ENCODE assay signal across 31 mouse cellular contexts in genomic region chr12:72785183-72785930, GRCm38 (mm10). TPM values are rescaled to one million over a fixed set of nuclear protein-coding genes. Genes with fewer than 3 reads are reported as not detected.
DNase-seq lines count a peak whose midpoint lies in the region; ATAC-seq lines count a peak whose summit lies in the region.
"Had no signal": no experiment of that assay in that cellular context is flagged by ENCODE, and none has a peak within 500 bp of the region (broad histone marks: within the 10 kb centered on the region; RNA-seq: fewer than 3 reads in every experiment).

No protein-coding gene starts in this region.

- no peaks in the 10 kb centered on the region for H3K9me3 ChIP-seq in kidney, embryonic 14.5 days (ENCODE audit: control insufficient read depth, low read length)
- H3K9me3 ChIP-seq in liver, embryonic 16.5 days (replicated peaks; ENCODE audit: control insufficient read depth, low read length): no peaks in the 10 kb centered on the region
- H3K9me3 ChIP-seq in liver, embryonic 11.5 days (ENCODE audit: control insufficient read depth, low read length): no peaks in the 10 kb centered on the region
- H3K9me3 ChIP-seq in midbrain, embryonic 13.5 days: no peaks in the 10 kb centered on the region
- H3K9me3 ChIP-seq: embryonic facial prominence, embryonic 13.5 days; forebrain, embryonic 10.5 days; forebrain, embryonic 15.5 days; heart, embryonic 12.5 days; liver, embryonic 13.5 days; midbrain, embryonic 15.5 days; neural tube, embryonic 15.5 days had no signal

- no peak overlapping the region for H3K4me2 ChIP-seq in kidney, embryonic 14.5 days (replicated peaks; ENCODE audit: low read depth, low read length)
- no peak overlapping the region for H3K4me2 ChIP-seq in liver, embryonic 16.5 days (ENCODE audit: low read depth, low read length)
- H3K4me2 ChIP-seq in liver, embryonic 11.5 days: no peak overlapping the region
- no peak overlapping the region for H3K4me2 ChIP-seq in midbrain, embryonic 13.5 days (replicated peaks)
- H3K4me2 ChIP-seq: embryonic facial prominence, embryonic 13.5 days; forebrain, embryonic 15.5 days; heart, embryonic 12.5 days; hindbrain, embryonic 14.5 days; liver, embryonic 13.5 days; lung, embryonic 14.5 days; midbrain, embryonic 15.5 days; neural tube, embryonic 15.5 days had no signal

- H3K4me1 ChIP-seq in kidney, embryonic 14.5 days (ENCODE audit: control insufficient read depth, insufficient read depth, low read length): no peaks in the 10 kb centered on the region
- peaks cover 5% of the 10 kb centered on the region for H3K4me1 ChIP-seq in liver, embryonic 16.5 days (ENCODE audit: control insufficient read depth, low read depth, low read length)
- peaks cover 6% of the 10 kb centered on the region for H3K4me1 ChIP-seq in liver, embryonic 11.5 days (replicated peaks; ENCODE audit: control insufficient read depth, insufficient read depth, low read length)
- no peaks in the 10 kb centered on the region for H3K4me1 ChIP-seq in midbrain, embryonic 13.5 days (replicated peaks)
- H3K4me1 ChIP-seq: embryonic facial prominence, embryonic 13.5 days; forebrain, embryonic 10.5 days; forebrain, embryonic 15.5 days; heart, embryonic 12.5 days; midbrain, embryonic 15.5 days; neural tube, embryonic 15.5 days had no signal

- H3K27me3 ChIP-seq in kidney, embryonic 14.5 days (ENCODE audit: control insufficient read depth, insufficient read depth, low read length): no peaks in the 10 kb centered on the region
- no peaks in the 10 kb centered on the region for H3K27me3 ChIP-seq in liver, embryonic 16.5 days (ENCODE audit: control insufficient read depth, insufficient read depth, low read depth, low read length)
- no peaks in the 10 kb centered on the region for H3K27me3 ChIP-seq in liver, embryonic 11.5 days (replicated peaks; ENCODE audit: control insufficient read depth, insufficient read depth, low read length)
- H3K27me3 ChIP-seq in midbrain, embryonic 13.5 days: no peaks in the 10 kb centered on the region
- H3K27me3 ChIP-seq: CH12.LX; embryonic facial prominence, embryonic 13.5 days; forebrain, embryonic 15.5 days; heart, embryonic 12.5 days; liver, embryonic 13.5 days; midbrain, embryonic 15.5 days; neural tube, embryonic 15.5 days had no signal

- H3K36me3 ChIP-seq in kidney, embryonic 14.5 days (ENCODE audit: control insufficient read depth, insufficient read depth, low read length): peaks cover 25% of the 10 kb centered on the region
- H3K36me3 ChIP-seq in liver, embryonic 16.5 days (ENCODE audit: control insufficient read depth, insufficient read depth): peaks cover 10% of the 10 kb centered on the region; the same call in 1 of the 2 replicates
- H3K36me3 ChIP-seq in liver, embryonic 11.5 days (ENCODE audit: control insufficient read depth, insufficient read depth, low read length): peaks cover 3% of the 10 kb centered on the region; the same call in 1 of the 2 replicates
- peaks cover 31% of the 10 kb centered on the region for H3K36me3 ChIP-seq in midbrain, embryonic 13.5 days

- H3K27ac ChIP-seq in kidney, embryonic 14.5 days (ENCODE audit: low read depth, low read length): no peak overlapping the region
- no peak overlapping the region for H3K27ac ChIP-seq in liver, embryonic 16.5 days (ENCODE audit: low read length)
- H3K27ac ChIP-seq in liver, embryonic 11.5 days (ENCODE audit: low read depth, low read length): no peak overlapping the region
- no peak overlapping the region for H3K27ac ChIP-seq in midbrain, embryonic 13.5 days
- H3K27ac ChIP-seq: embryonic facial prominence, embryonic 13.5 days; forebrain, embryonic 10.5 days; forebrain, embryonic 15.5 days; heart, adult 2 months; hindbrain, embryonic 14.5 days; liver, embryonic 13.5 days; midbrain, embryonic 15.5 days; neural tube, embryonic 15.5 days had no signal

- ATAC-seq in kidney, embryonic 14.5 days (ENCODE audit: low FRiP score, low TSS enrichment): no peak
- 0 out of 2 replicates have a peak, but pooled peaks have one; percentile 40 for ATAC-seq in liver, embryonic 16.5 days (ENCODE audit: low read depth)
- no peak for ATAC-seq in liver, embryonic 11.5 days (replicated peaks; ENCODE audit: low FRiP score)
- ATAC-seq in granulocyte monocyte progenitor cell, adult 5-6 weeks (replicated peaks; ENCODE audit: poor library complexity, severe bottlenecking): no peak
- ATAC-seq in midbrain, embryonic 13.5 days: no peak
- ATAC-seq: activated CD4-positive, CD25-positive, alpha-beta regulatory T cell, adult 4 months; forebrain, embryonic 15.5 days; midbrain, embryonic 15.5 days had no signal

- peak; percentile 60 for DNase-seq in kidney, adult 11 months
- DNase-seq in liver, embryonic 11.5 days (ENCODE audit: low spot score): no peak
- peak; percentile 52 for DNase-seq in kidney, postnatal 14 days
- no peak for DNase-seq in cerebellum, postnatal 4 days (ENCODE audit: low spot score in 2 of 2)
- DNase-seq: adrenal gland, adult 2 months; adrenal gland, postnatal 36 days; cerebellum, adult 9-10 months; cerebellum, postnatal 36 days; gastrocnemius, postnatal 36 days; heart, adult 2 months; layer of hippocampus, adult 9-11 months; liver, embryonic 13.5 days; lung, embryonic 14.5 days; lung, postnatal 14 days; right cerebral cortex, postnatal 25 days; spleen, adult 18-20 months; thymus, adult 18-20 months; thymus, postnatal 25 days had no signal

- H3K4me3 ChIP-seq in kidney, embryonic 14.5 days (ENCODE audit: low read length): no peak overlapping the region
- H3K4me3 ChIP-seq in liver, embryonic 16.5 days (ENCODE audit: low read depth, low read length): no peak overlapping the region
- no peak overlapping the region for H3K4me3 ChIP-seq in liver, embryonic 11.5 days (ENCODE audit: low read depth, low read length)
- H3K4me3 ChIP-seq in midbrain, embryonic 13.5 days (replicated peaks): no peak overlapping the region
- H3K4me3 ChIP-seq: embryonic facial prominence, embryonic 13.5 days; forebrain, embryonic 10.5 days; forebrain, embryonic 15.5 days; heart, adult 2 months; heart, embryonic 12.5 days; liver, embryonic 13.5 days; midbrain, embryonic 15.5 days; neural tube, embryonic 15.5 days had no signal

- no peak overlapping the region for H3K9ac ChIP-seq in kidney, embryonic 14.5 days (ENCODE audit: low read depth, low read length)
- H3K9ac ChIP-seq in liver, embryonic 16.5 days (ENCODE audit: low read depth, low read length): no peak overlapping the region
- H3K9ac ChIP-seq in liver, embryonic 11.5 days (ENCODE audit: low read depth, low read length): no peak overlapping the region
- H3K9ac ChIP-seq in midbrain, embryonic 13.5 days (replicated peaks): no peak overlapping the region
- H3K9ac ChIP-seq: embryonic facial prominence, embryonic 13.5 days; forebrain, embryonic 15.5 days; heart, embryonic 12.5 days; hindbrain, embryonic 14.5 days; liver, embryonic 13.5 days; lung, embryonic 14.5 days; midbrain, embryonic 15.5 days; neural tube, embryonic 15.5 days had no signal

- WGBS in kidney, embryonic 14.5 days: 95% methylated on average over 6 of the region's 6 CpGs
- WGBS in liver, embryonic 16.5 days (ENCODE audit: insufficient replicate concordance): 72% methylated on average over 6 of the region's 6 CpGs
- 84% methylated on average over 6 of the region's 6 CpGs for WGBS in liver, embryonic 11.5 days
- 96% methylated on average over 6 of the region's 6 CpGs for WGBS in midbrain, embryonic 13.5 days

RNA-seq across cellular contexts. Expression of gene Ppm1a, which starts 28.1 kb away (rescaled TPM):
- 58.2 and 73.8 TPM in 2 replicates for polyA plus RNA-seq in kidney, embryonic 14.5 days (2014; fragmentation: Nextera tagmentation; extraction: Ambion mirVana)
- polyA plus RNA-seq in liver, embryonic 16.5 days (2015; fragmentation: Nextera tagmentation; extraction: Ambion mirVana): 11.0 and 12.1 TPM in 2 replicates
- polyA plus RNA-seq in liver, embryonic 11.5 days (2014; fragmentation: Nextera tagmentation; extraction: Ambion mirVana): 46.4 and 48.8 TPM in 2 replicates
- total RNA-seq in granulocyte monocyte progenitor cell, adult 5-6 weeks (2014; fragmentation: Nextera tagmentation): 52.5 and 63.6 TPM in 2 replicates
- 104 and 111 TPM in 2 replicates for total RNA-seq in granulocyte monocyte progenitor cell, adult 5-6 weeks (2017)
- polyA plus RNA-seq in midbrain, embryonic 13.5 days (2015; fragmentation: Nextera tagmentation; extraction: Ambion mirVana): 47.3 and 57.7 TPM in 2 replicates

Comparison
In these comparisons a context has a peak if more than half of its experiments do, and no peak if none do; other contexts are left out.
1. DNase-seq: peak in kidney, adult 11 months (single experiment) and kidney, postnatal 14 days (single experiment); none in liver, embryonic 11.5 days (single experiment) and cerebellum, postnatal 4 days (0 of 2).